In genomic region chr15:68635633-68636032, GRCm38 (mm10) we compare ENCODE assay signal across 16 mouse cellular contexts.
"Had no signal": no experiment of that assay in that cellular context is flagged by ENCODE, and none has a peak within 500 bp of the region (broad histone marks: within the 10 kb centered on the region; RNA-seq: fewer than 3 reads in every experiment).

No protein-coding gene starts in this region.

- H3K27ac ChIP-seq: neural tube, embryonic 12.5 days; neural tube, embryonic 13.5 days; neural tube, embryonic 15.5 days; stomach, embryonic 15.5 days; stomach, postnatal 0 days had no signal

- DNase-seq: right cerebral cortex, adult 18-20 months; right cerebral cortex, postnatal 14 days; right cerebral cortex, postnatal 25 days; right cerebral cortex, postnatal 4 days; spleen, adult 18-20 months; thymus, adult 18-20 months; thymus, adult 2 months; thymus, postnatal 14 days; thymus, postnatal 25 days; thymus, postnatal 36 days; thymus, postnatal 4 days had no signal

- H3K4me3 ChIP-seq: neural tube, embryonic 12.5 days; neural tube, embryonic 13.5 days; neural tube, embryonic 15.5 days; stomach, embryonic 15.5 days had no signal
